Mouse (Mus musculus) thymus, postnatal 10 days (tissue): Measurements from ENCODE around the gene Adprh.

Experiments
- DNase-seq, 2 experiments: peaks; one replicate each; pipeline ENCODE4 v3.0.0; 2021; ENCODE audit warnings: low spot score in 2 of 2

The Adprh gene

DNA sequence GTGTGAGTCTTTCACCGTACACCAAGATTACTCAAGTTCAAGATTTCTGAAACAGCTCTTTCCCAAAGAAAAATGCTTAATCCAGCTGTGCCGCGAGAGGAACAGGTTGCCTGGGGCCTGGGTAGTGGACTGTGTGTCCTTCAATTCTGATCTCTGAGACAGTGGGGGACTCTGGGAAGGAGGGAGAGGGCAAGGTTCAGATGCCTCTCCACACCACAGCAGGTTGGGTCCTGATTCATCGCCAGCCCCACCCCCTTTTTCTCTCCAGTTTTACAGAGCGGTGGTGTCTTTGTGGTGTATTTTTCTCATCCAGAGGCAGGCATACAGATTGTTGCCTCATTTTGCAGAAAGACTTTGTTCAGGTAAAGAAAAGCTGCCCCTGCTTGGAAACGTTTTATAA, 54.2 kb downstream of the Adprh start:
- no peak for DNase-seq

- no peak for DNase-seq
Measured at GRCm38 (mm10) chr16:38396155-38396554, 56.3 kb downstream of the Adprh start.

DNA sequence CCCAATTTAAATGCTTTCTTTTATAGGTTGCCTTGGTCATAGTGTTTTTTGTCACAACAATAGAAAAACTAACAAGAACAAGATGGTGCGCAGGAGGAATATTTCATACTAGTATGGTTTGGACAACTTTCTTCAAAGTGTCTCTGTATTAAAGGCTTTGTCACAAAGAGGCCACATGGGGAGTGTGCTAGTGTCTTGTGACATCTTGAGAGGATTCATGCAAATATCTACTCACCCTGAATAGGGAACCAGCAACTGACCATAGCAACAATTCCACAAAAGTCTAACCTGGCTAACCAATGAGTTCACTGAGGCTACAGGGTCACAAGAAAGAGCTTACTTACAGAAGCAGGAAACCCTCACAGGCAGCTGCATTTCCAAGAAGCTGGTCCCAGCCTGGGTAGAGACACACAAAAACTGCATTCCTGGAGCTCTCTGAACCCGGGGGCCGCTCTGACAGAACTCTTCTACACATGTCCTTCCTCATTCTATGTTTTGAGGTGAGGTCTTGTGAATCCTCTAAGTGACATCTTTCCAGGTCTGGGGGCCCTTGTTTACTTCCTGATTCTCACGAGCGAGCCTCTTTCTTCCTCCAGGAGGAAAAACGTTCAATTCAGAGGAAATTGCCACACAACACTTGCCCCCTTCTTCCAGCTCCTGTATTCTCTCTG, 57.3 kb downstream of the Adprh start:
- no peak for DNase-seq

- DNase-seq, result no peak
Measured at GRCm38 (mm10) chr16:38394191-38394618, 58.3 kb downstream of the Adprh start.
